Mouse (Mus musculus): ENCODE measurements around the gene Gm12569. TPM values are rescaled to one million over a fixed set of nuclear protein-coding genes. Genes with fewer than 3 reads are reported as not detected.

Gm12569 gene
- not detected for polyA plus RNA-seq (2017; shearing (Covaris generic))

DNA sequence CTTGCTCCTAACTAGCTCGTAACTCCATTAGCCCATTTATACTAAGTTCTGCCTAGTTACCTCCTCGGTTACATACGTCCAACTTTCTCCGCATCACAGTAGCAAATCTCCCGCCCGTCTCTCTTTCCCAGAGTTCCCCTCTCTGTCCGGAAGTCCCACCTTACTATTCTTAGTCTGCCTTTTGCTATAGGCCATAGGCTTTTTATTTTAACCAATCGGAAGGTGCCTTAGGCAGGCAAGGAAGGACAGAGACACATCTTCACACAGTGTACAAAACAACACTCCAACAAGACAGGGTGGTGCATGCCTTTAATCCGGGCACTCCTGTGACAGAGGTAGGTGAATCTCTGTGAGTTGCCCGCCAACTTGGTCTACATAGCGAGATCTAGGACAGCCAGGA is at the start of gene Gm12569:
TSS of gene Gm12569 (plus strand) at position 166 of the 400 bp plus-strand sequence.

DNA sequence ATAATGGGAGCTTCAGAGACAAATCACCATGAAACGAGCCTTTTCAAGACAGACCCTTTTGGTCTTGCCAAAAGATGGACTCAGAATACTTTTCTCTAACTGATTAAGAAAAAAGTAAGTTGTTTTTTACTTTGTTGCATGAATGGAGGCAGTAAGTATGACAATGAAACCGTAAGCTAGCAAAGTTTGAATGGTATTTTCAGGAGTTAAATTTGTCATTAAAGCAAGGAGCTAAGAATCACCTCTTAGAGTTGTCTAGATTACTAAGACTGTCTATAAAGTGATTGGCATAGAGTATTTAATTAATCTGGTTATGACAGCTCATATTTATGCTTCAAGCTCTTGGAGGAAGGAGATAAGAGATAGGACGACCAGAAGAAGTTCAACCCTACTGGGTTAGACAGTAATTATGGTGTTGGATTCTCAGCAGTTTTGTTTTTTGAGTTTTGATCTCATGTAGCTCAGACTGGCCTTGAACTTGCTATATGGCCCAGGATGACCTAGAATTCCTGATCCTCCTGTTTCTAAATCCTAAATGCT is 41.5 kb downstream of the Gm12569 start, which contains the start of gene Clk4:
TSS of gene Clk4 (plus strand) at position 51 of the 540 bp plus-strand sequence.

DNA sequence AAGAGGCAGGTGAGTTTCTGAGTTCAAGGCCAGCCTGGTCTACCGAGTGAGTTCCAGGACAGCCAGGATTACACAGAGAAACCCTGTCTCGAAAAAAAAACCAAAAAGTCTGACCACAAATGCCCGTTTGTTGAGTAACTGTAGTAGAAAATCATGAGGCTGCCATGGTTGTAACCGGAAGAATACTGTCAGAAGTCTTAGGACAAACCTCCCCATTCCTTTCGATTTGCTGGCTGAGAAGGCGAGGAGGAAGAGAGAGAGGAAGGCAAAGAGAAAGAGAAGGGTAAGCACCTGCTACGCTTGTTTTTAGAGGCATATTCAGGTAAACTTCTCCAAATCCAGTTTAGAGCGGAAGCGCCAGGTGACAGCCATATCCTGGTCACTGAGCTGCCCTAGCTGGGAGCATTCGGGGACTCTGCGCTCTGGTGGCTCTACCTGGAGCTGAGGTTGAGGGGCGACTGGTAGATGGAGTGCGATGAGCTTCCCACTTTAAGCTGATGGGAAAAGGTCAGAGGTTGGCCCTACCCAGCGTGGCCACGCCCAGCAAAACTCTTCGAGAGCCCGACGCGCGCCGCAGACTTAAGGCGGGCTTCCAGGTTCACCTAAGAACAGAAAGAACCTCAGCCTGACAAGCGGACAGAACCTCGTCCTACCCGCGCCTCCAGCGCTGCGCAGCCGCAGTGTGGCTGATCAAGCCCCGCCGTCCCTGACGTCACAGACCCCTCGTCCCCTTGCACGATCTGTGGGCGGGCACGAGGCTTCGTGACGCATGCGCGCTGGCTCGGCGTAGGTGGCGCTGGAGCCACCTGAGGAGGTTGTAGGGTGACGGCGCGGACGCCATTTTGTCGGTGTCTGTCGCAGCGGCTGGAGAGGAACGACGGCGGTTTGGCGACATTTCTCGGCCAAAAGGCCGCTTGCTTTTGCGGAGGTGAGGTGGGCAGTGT is 42.3 kb downstream of the Gm12569 start, which contains the start of gene BC049762:
TSS of gene BC049762 (minus strand) at position 705 of the 944 bp plus-strand sequence.

Other genes starting within 250 kb of the Gm12569 start
- not detected for gene Olfr1377, start 238.5 kb upstream of the Gm12569 start, polyA plus RNA-seq (2017; shearing (Covaris generic))
- not detected for gene Olfr51, start 216.9 kb upstream of the Gm12569 start, polyA plus RNA-seq (2017; shearing (Covaris generic))
- not detected for gene Olfr54, start 206.2 kb upstream of the Gm12569 start, polyA plus RNA-seq (2017; shearing (Covaris generic))
- gene Olfr1375, start 172.4 kb upstream of the Gm12569 start, polyA plus RNA-seq (2017; shearing (Covaris generic)) = not detected
- not detected for gene Zfp354a, start 161.2 kb upstream of the Gm12569 start, polyA plus RNA-seq (2017; shearing (Covaris generic))
- gene Clk4, start 41.3 kb downstream of the Gm12569 start, polyA plus RNA-seq (2017; shearing (Covaris generic)) = 252 TPM
- not detected for gene BC049762, start 42.6 kb downstream of the Gm12569 start, polyA plus RNA-seq (2017; shearing (Covaris generic))
- gene Col23a1, start 69.4 kb downstream of the Gm12569 start, polyA plus RNA-seq (2017; shearing (Covaris generic)) = 1.1 TPM